In the genomic region with DNA sequence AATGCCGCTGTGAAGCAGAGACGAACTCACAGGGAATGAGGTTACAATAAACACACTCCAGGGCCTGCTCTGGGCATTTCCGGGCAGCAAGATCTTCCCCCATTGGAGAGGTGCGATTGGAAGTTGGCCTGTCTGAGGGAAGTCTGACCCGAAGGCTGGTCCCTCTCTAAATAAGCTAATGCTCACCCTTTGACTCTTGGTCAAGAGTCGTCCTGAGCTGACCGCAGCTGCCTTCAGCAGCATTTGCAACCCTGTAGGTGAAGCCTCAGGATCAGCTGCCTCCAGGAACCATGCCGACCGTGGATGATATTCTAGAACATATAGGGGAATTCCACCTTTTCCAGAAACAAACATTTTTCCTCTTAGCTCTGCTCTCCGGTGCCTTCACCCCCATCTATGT, we compare ENCODE assay signal across 22 mouse cellular contexts. TPM values are rescaled to one million over a fixed set of nuclear protein-coding genes. Genes with fewer than 3 reads are reported as not detected.
DNase-seq lines count a peak whose midpoint lies in the region; ATAC-seq and TF ChIP-seq lines count a peak whose summit lies in the region.
"Had no signal": no experiment of that assay in that cellular context is flagged by ENCODE, and none has a peak within 500 bp of the region (broad histone marks: within the 10 kb centered on the region; RNA-seq: fewer than 3 reads in every experiment).

Slc22a2 (plus strand) TSS at position 142 of the 400 bp plus-strand sequence.

- no peak for ATAC-seq in kidney, embryonic 14.5 days (ENCODE audit: low FRiP score, low TSS enrichment)
- peak; percentile 59; the same call in 1 of the 2 replicates for ATAC-seq in kidney, postnatal 0 days (replicated peaks; ENCODE audit: low FRiP score, low read depth)
- ATAC-seq in monocyte, adult 5-6 weeks (replicated peaks; ENCODE audit: insufficient number of reproducible peaks, low FRiP score, low TSS enrichment, poor library complexity, severe bottlenecking) = no peak
- ATAC-seq: activated CD4-positive, CD25-positive, alpha-beta regulatory T cell, adult 4 months; forebrain, embryonic 13.5 days; Patski had no signal

- H3K27me3 ChIP-seq in kidney, embryonic 14.5 days (ENCODE audit: control insufficient read depth, insufficient read depth, low read length) = no peaks in the 10 kb centered on the region
- no peaks in the 10 kb centered on the region for H3K27me3 ChIP-seq in kidney, postnatal 0 days (ENCODE audit: insufficient read depth, low read length)
- H3K27me3 ChIP-seq: forebrain, embryonic 13.5 days had no signal

- no peak within 1 kb of the TSS for H3K9ac ChIP-seq in kidney, embryonic 14.5 days (ENCODE audit: low read depth, low read length)
- H3K9ac ChIP-seq in kidney, postnatal 0 days (ENCODE audit: low read depth, low read length) = no peak within 1 kb of the TSS
- H3K9ac ChIP-seq: forebrain, embryonic 13.5 days; heart, embryonic 13.5 days; hindbrain, embryonic 12.5 days had no signal

- 40% methylated on average over 10 of the region's 10 CpGs for WGBS in kidney, embryonic 14.5 days
- 35% methylated on average over 10 of the region's 10 CpGs for WGBS in kidney, postnatal 0 days

- H3K36me3 ChIP-seq in kidney, embryonic 14.5 days (ENCODE audit: control insufficient read depth, insufficient read depth, low read length) = no peaks in the 10 kb centered on the region
- no peaks in the 10 kb centered on the region for H3K36me3 ChIP-seq in kidney, postnatal 0 days (ENCODE audit: insufficient read depth, low read length)
- H3K36me3 ChIP-seq: embryonic facial prominence, embryonic 10.5 days; heart, embryonic 13.5 days; hindbrain, embryonic 12.5 days had no signal

- H3K9me3 ChIP-seq in kidney, embryonic 14.5 days (ENCODE audit: control insufficient read depth, low read length) = no peaks in the 10 kb centered on the region
- no peaks in the 10 kb centered on the region for H3K9me3 ChIP-seq in kidney, postnatal 0 days (replicated peaks; ENCODE audit: low read length)
- H3K9me3 ChIP-seq: embryonic facial prominence, embryonic 10.5 days; forebrain, embryonic 13.5 days; heart, embryonic 13.5 days; hindbrain, embryonic 12.5 days had no signal

- TF ChIP-seq CTCF in kidney, postnatal 0 days (IDR thresholded peaks at IDR 0.05; ENCODE audit: low read depth) = no peak

- peaks cover 16% of the 10 kb centered on the region; the same call in 1 of the 2 replicates for H3K4me1 ChIP-seq in kidney, embryonic 14.5 days (ENCODE audit: control insufficient read depth, insufficient read depth, low read length)
- H3K4me1 ChIP-seq in kidney, postnatal 0 days (replicated peaks; ENCODE audit: insufficient read depth, low read length) = no peaks in the 10 kb centered on the region

- no peak within 1 kb of the TSS for H3K4me3 ChIP-seq in kidney, embryonic 14.5 days (ENCODE audit: low read length)
- H3K4me3 ChIP-seq in kidney, postnatal 0 days (replicated peaks; ENCODE audit: low read depth, low read length) = no peak within 1 kb of the TSS
- H3K4me3 ChIP-seq: embryonic facial prominence, embryonic 10.5 days; forebrain, embryonic 13.5 days; gastrocnemius, adult 2 months; heart, embryonic 13.5 days; hindbrain, embryonic 12.5 days had no signal

- no peak within 1 kb of the TSS for H3K4me2 ChIP-seq in kidney, embryonic 14.5 days (replicated peaks; ENCODE audit: low read depth, low read length)
- H3K4me2 ChIP-seq in kidney, postnatal 0 days (ENCODE audit: low read length) = peak within 1 kb of the TSS; percentile 15; the same call in 1 of the 2 replicates
- H3K4me2 ChIP-seq: forebrain, embryonic 13.5 days; heart, embryonic 13.5 days; hindbrain, embryonic 12.5 days had no signal

- H3K27ac ChIP-seq in kidney, embryonic 14.5 days (ENCODE audit: low read depth, low read length) = no peak within 1 kb of the TSS
- H3K27ac ChIP-seq in kidney, postnatal 0 days = peak within 1 kb of the TSS; percentile 31; the same call in 1 of the 2 replicates
- H3K27ac ChIP-seq: embryonic facial prominence, embryonic 10.5 days; forebrain, embryonic 13.5 days; gastrocnemius, adult 2 months; heart, embryonic 13.5 days; hindbrain, embryonic 12.5 days had no signal

- DNase-seq in kidney, adult 11 months = peak; percentile 71
- DNase-seq in kidney, adult 8-10 months = peak; percentile 72 to 74
- DNase-seq in kidney, postnatal 0 days (ENCODE audit: low spot score) = peak; percentile 10
- DNase-seq in kidney, postnatal 36 days = peak; percentile 69 to 72
- no peak for DNase-seq in retina, postnatal 1 day
- no peak for DNase-seq in right cerebral cortex, adult 18-20 months
- DNase-seq: cerebellum, adult 11-12 months; cerebellum, adult 9-10 months; cerebellum, postnatal 25 days; gastrocnemius, adult 2 months; gastrocnemius, postnatal 36 days; heart, postnatal 36 days had no signal

RNA-seq across cellular contexts. Expression of gene Slc22a2, which starts in this region (rescaled TPM):
- 0.23 and 1.8 TPM in 2 replicates for polyA plus RNA-seq in kidney, embryonic 14.5 days (2014; fragmentation: Nextera tagmentation; extraction: Ambion mirVana)
- polyA plus RNA-seq in kidney, postnatal 0 days (2015; fragmentation: Nextera tagmentation; extraction: Ambion mirVana) = 55.6 and 65.6 TPM in 2 replicates
- not detected in 3 replicates for total RNA-seq in monocyte, adult 5-6 weeks (2017)
- total RNA-seq: CH12.LX; gastrocnemius, adult 2 months; gastrocnemius, postnatal 36 days; heart, postnatal 36 days had no signal
- polyA plus RNA-seq: embryonic facial prominence, embryonic 10.5 days; heart, embryonic 13.5 days; heart, postnatal 0 days; Patski had no signal

Comparison
In these comparisons a context has a peak if more than half of its experiments do, and no peak if none do; other contexts are left out.
1. RNA of gene Slc22a2 (polyA plus RNA-seq): 55.6 to 65.6 TPM in kidney, postnatal 0 days; 0.23 to 1.8 TPM in kidney, embryonic 14.5 days; every median in the first group is over 10 times any median in the second.
2. DNase-seq: peak in kidney, adult 11 months (single experiment), kidney, adult 8-10 months (2 of 2), kidney, postnatal 0 days (single experiment) and kidney, postnatal 36 days (2 of 2); none in retina, postnatal 1 day (single experiment) and right cerebral cortex, adult 18-20 months (single experiment).